Mouse (Mus musculus): ENCODE measurements around the gene Acot1. TPM values are rescaled to one million over a fixed set of nuclear protein-coding genes. Genes with fewer than 3 reads are reported as not detected.

Gene Acot1
- polyA plus RNA-seq, 1 experiment from 2014 or later, result 48.5 TPM

GRCm38 (mm10) chr12:84064621-84065020 lies 55.3 kb downstream of the Acot1 start:
- Histone ChIP-seq H3K4me1 (ENCODE audit: control insufficient read depth, insufficient read depth, low read length) (no peaks in the 10 kb centered on the region), H3K4me3 (ENCODE audit: low read depth, low read length) (no peak overlapping the region), H3K9ac (ENCODE audit: low read length) (no peak overlapping the region), H3K9me3 (ENCODE audit: control insufficient read depth, low read length) (no peaks in the 10 kb centered on the region; the same call in 1 of the 2 replicates), H3K36me3 (ENCODE audit: control insufficient read depth, insufficient read depth, low read length) (no peaks in the 10 kb centered on the region), H3K27me3 (ENCODE audit: control insufficient read depth, insufficient read depth, low read length) (peaks cover 16% of the 10 kb centered on the region), H3K4me2 (no peak overlapping the region), H3K27ac (ENCODE audit: low read depth, low read length) (no peak overlapping the region)
- DNase-seq (ENCODE audit: low spot score, missing footprints) (peak; percentile 72), ATAC-seq (ENCODE audit: low FRiP score) (no peak)
- WGBS, result 78% methylated on average over 8 of the region's 8 CpGs

- Histone ChIP-seq H3K27ac (ENCODE audit: low read depth, low read length) (no peak overlapping the region), H3K36me3 (ENCODE audit: control insufficient read depth, insufficient read depth, low read length) (no peaks in the 10 kb centered on the region), H3K4me2 (no peak overlapping the region), H3K27me3 (ENCODE audit: control insufficient read depth, insufficient read depth, low read length) (peaks cover 23% of the 10 kb centered on the region), H3K9ac (ENCODE audit: low read length) (no peak overlapping the region), H3K4me1 (ENCODE audit: control insufficient read depth, insufficient read depth, low read length) (no peaks in the 10 kb centered on the region), H3K4me3 (ENCODE audit: low read depth, low read length) (no peak overlapping the region), H3K9me3 (ENCODE audit: control insufficient read depth, low read length) (no peaks in the 10 kb centered on the region; the same call in 1 of the 2 replicates)
- DNase-seq (ENCODE audit: low spot score, missing footprints), result peak; percentile 70
- WGBS, result 76% methylated on average over 4 of the region's 4 CpGs
- no peak for ATAC-seq (ENCODE audit: low FRiP score)
Measured at GRCm38 (mm10) chr12:84067752-84068151, 58.5 kb downstream of the Acot1 start.

Other genes starting within 250 kb of the Acot1 start
- gene Papln, start 245.9 kb upstream of the Acot1 start, polyA plus RNA-seq (2014; fragmentation: Nextera tagmentation; extraction: Ambion mirVana), result 0.04 TPM in 1 of 2 replicates, not detected in the other
- gene Numb, start 87.6 kb upstream of the Acot1 start, polyA plus RNA-seq (2014; fragmentation: Nextera tagmentation; extraction: Ambion mirVana), result 27.2 and 27.8 TPM in 2 replicates
- gene Riox1, start 58.9 kb upstream of the Acot1 start, polyA plus RNA-seq (2014; fragmentation: Nextera tagmentation; extraction: Ambion mirVana), result 13.6 and 15.3 TPM in 2 replicates
- not detected in 2 replicates for gene Heatr4, start 24.6 kb upstream of the Acot1 start, polyA plus RNA-seq (2014; fragmentation: Nextera tagmentation; extraction: Ambion mirVana)
- 11.6 and 13.2 TPM in 2 replicates for gene Acot2, start 21.6 kb upstream of the Acot1 start, polyA plus RNA-seq (2014; fragmentation: Nextera tagmentation; extraction: Ambion mirVana)
- gene Acot4, start 28.9 kb downstream of the Acot1 start, polyA plus RNA-seq (2014; fragmentation: Nextera tagmentation; extraction: Ambion mirVana), result 0.10 and 0.22 TPM in 2 replicates
- not detected in 2 replicates for gene Gm49366, start 29.4 kb downstream of the Acot1 start, polyA plus RNA-seq (2014; fragmentation: Nextera tagmentation; extraction: Ambion mirVana)
- 0.18 and 0.39 TPM in 2 replicates for gene Acot3, start 42.7 kb downstream of the Acot1 start, polyA plus RNA-seq (2014; fragmentation: Nextera tagmentation; extraction: Ambion mirVana)
- not detected in 2 replicates for gene Acot5, start 59.8 kb downstream of the Acot1 start, polyA plus RNA-seq (2014; fragmentation: Nextera tagmentation; extraction: Ambion mirVana)
- gene Acot6, start 91.2 kb downstream of the Acot1 start, polyA plus RNA-seq (2014; fragmentation: Nextera tagmentation; extraction: Ambion mirVana), result 1.2 and 1.6 TPM in 2 replicates
- gene Dnal1, start 104.9 kb downstream of the Acot1 start, polyA plus RNA-seq (2014; fragmentation: Nextera tagmentation; extraction: Ambion mirVana), result 4.9 and 5.4 TPM in 2 replicates
- 3.4 and 3.8 TPM in 2 replicates for gene Pnma1, start 139.0 kb downstream of the Acot1 start, polyA plus RNA-seq (2014; fragmentation: Nextera tagmentation; extraction: Ambion mirVana)
- gene Elmsan1, start 209.4 kb downstream of the Acot1 start, polyA plus RNA-seq (2014; fragmentation: Nextera tagmentation; extraction: Ambion mirVana), result 3.4 and 3.9 TPM in 2 replicates